In the genomic region with DNA sequence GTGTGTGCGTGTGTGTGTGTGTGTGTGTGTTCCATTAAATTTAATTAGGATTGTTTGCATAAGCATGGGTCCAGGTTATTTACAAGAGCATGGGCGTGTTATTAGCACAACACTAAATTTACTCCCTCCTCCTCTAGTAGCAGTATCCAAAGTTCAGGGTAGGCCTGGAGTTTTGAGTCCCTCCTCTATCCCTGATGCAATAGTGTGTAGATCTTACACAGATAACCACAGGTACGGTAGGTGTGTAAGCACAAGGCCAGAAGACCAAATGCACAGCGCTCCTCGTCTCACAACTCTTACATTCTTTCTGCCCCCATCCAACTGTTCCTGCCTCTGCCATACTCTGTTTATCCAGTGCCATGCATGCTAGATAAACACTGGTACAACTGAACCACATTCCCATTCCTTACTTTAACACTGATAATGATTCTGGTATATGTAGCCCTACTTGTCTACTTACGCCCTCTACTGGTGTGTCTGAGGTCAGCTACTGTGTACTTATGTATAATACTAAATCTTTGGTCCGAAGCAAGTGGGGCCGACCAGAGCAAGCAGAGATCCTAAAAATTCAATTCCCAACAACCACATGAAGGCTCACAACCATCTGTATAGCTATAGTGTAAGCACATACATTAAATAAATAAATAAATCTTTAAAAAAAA, we compare ENCODE assay signal across 8 mouse cellular contexts. TPM values are rescaled to one million over a fixed set of nuclear protein-coding genes. Genes with fewer than 3 reads are reported as not detected.
DNase-seq lines count a peak whose midpoint lies in the region; ATAC-seq and TF ChIP-seq lines count a peak whose summit lies in the region.

No protein-coding gene starts in this region.

- H3K9ac ChIP-seq in lung, embryonic 14.5 days, result 0 out of 2 replicates have a peak overlapping the region, but pooled peaks have one; percentile 98
- H3K9ac ChIP-seq in hindbrain, embryonic 13.5 days, result no peak overlapping the region
- H3K9ac ChIP-seq in midbrain, embryonic 16.5 days (ENCODE audit: low read depth, low read length), result no peak overlapping the region

- no peaks in the 10 kb centered on the region for H3K9me3 ChIP-seq in lung, embryonic 14.5 days (ENCODE audit: low read depth, low read length)
- H3K9me3 ChIP-seq in hindbrain, embryonic 13.5 days, result no peaks in the 10 kb centered on the region
- no peaks in the 10 kb centered on the region for H3K9me3 ChIP-seq in midbrain, embryonic 16.5 days (replicated peaks; ENCODE audit: control insufficient read depth, low read length, poor library complexity, severe bottlenecking)

- WGBS in lung, embryonic 14.5 days, result 80% methylated on average over 8 of the region's 8 CpGs
- WGBS in hindbrain, embryonic 13.5 days, result 88% methylated on average over 8 of the region's 8 CpGs
- 86% methylated on average over 8 of the region's 8 CpGs for WGBS in midbrain, embryonic 16.5 days

- peaks cover 12% of the 10 kb centered on the region for H3K4me1 ChIP-seq in lung, embryonic 14.5 days (ENCODE audit: insufficient read depth)
- H3K4me1 ChIP-seq in brown adipose tissue, adult 24 weeks (ENCODE audit: control insufficient read depth, insufficient read depth, insufficient read length, low read length), result no peaks in the 10 kb centered on the region
- peaks cover 18% of the 10 kb centered on the region for H3K4me1 ChIP-seq in hindbrain, embryonic 13.5 days (replicated peaks)
- peaks cover 20% of the 10 kb centered on the region for H3K4me1 ChIP-seq in midbrain, embryonic 16.5 days (ENCODE audit: control insufficient read depth, insufficient read depth, low read length)

- ATAC-seq in lung, embryonic 14.5 days (ENCODE audit: insufficient read depth), result no peak
- no peak for ATAC-seq in hindbrain, embryonic 13.5 days (ENCODE audit: low FRiP score)
- ATAC-seq in midbrain, embryonic 16.5 days, result no peak

- no peak overlapping the region for H3K27ac ChIP-seq in lung, embryonic 14.5 days (ENCODE audit: low read depth)
- H3K27ac ChIP-seq in brown adipose tissue, adult 24 weeks (replicated peaks; ENCODE audit: low read depth, low read length), result peak overlapping the region; percentile 93
- no peak overlapping the region for H3K27ac ChIP-seq in hindbrain, embryonic 13.5 days
- H3K27ac ChIP-seq in midbrain, embryonic 16.5 days (ENCODE audit: low read length), result no peak overlapping the region

- peak; percentile 42 for TF ChIP-seq CTCF in lung, embryonic 14.5 days (IDR thresholded peaks at IDR 0.05; ENCODE audit: low read depth)

- DNase-seq in lung, embryonic 14.5 days, result peak; percentile 35
- no peak for DNase-seq in lung, adult 18-20 months
- no peak for DNase-seq in c-Kit-positive CD71-positive TER-119-positive erythroid progenitor cells, embryonic 14.5 days (ENCODE audit: low spot score)
- DNase-seq in MN1 (ENCODE audit: low spot score), result no peak
- DNase-seq in layer of hippocampus, adult 9-11 months, result no peak

- H3K4me3 ChIP-seq in lung, embryonic 14.5 days (ENCODE audit: low read depth, low read length), result peak overlapping the region; percentile 99; the same call in 1 of the 2 replicates
- peak overlapping the region; percentile 45 for H3K4me3 ChIP-seq in brown adipose tissue, adult 24 weeks (ENCODE audit: insufficient read depth, low read depth, low read length)
- H3K4me3 ChIP-seq in hindbrain, embryonic 13.5 days, result peak overlapping the region; percentile 100; the same call in 1 of the 2 replicates
- H3K4me3 ChIP-seq in midbrain, embryonic 16.5 days (ENCODE audit: low read depth, low read length), result no peak overlapping the region

- H3K27me3 ChIP-seq in lung, embryonic 14.5 days (ENCODE audit: insufficient read depth, low read length), result no peaks in the 10 kb centered on the region
- H3K27me3 ChIP-seq in hindbrain, embryonic 13.5 days, result no peaks in the 10 kb centered on the region
- H3K27me3 ChIP-seq in midbrain, embryonic 16.5 days (ENCODE audit: control insufficient read depth, insufficient read depth, low read depth, low read length), result no peaks in the 10 kb centered on the region

- peak overlapping the region; percentile 94 for H3K4me2 ChIP-seq in lung, embryonic 14.5 days
- peak overlapping the region; percentile 84 for H3K4me2 ChIP-seq in hindbrain, embryonic 13.5 days
- peak overlapping the region; percentile 58; the same call in 1 of the 2 replicates for H3K4me2 ChIP-seq in midbrain, embryonic 16.5 days (ENCODE audit: low read length)

- H3K36me3 ChIP-seq in lung, embryonic 14.5 days (ENCODE audit: insufficient read depth), result peaks cover 34% of the 10 kb centered on the region
- peaks cover 29% of the 10 kb centered on the region for H3K36me3 ChIP-seq in hindbrain, embryonic 13.5 days
- peaks cover 3% of the 10 kb centered on the region for H3K36me3 ChIP-seq in midbrain, embryonic 16.5 days (ENCODE audit: control insufficient read depth, insufficient read depth, low read length)

RNA-seq across cellular contexts. Expression of a gene that starts 1.2 kb away (rescaled TPM):
- 0.63 and 0.95 TPM in 2 replicates for polyA plus RNA-seq in lung, embryonic 14.5 days (2014; fragmentation: Nextera tagmentation; extraction: Ambion mirVana)
- polyA plus RNA-seq in brown adipose tissue, adult 24 weeks (2012; ENCODE audit: insufficient read depth, insufficient read length, missing spikeins), result 16.1 and 30.4 TPM in 2 replicates
- 11.4 TPM in 2 replicates for polyA plus RNA-seq in hindbrain, embryonic 13.5 days (2015; fragmentation: Nextera tagmentation; extraction: Ambion mirVana)
- polyA plus RNA-seq in midbrain, embryonic 16.5 days (2015; fragmentation: Nextera tagmentation; extraction: Ambion mirVana), result 11.2 and 12.9 TPM in 2 replicates

RNA-seq across cellular contexts. Expression of a gene that starts 2.3 kb away (rescaled TPM):
- polyA plus RNA-seq in lung, embryonic 14.5 days (2014; fragmentation: Nextera tagmentation; extraction: Ambion mirVana), result 113 and 114 TPM in 2 replicates
- polyA plus RNA-seq in brown adipose tissue, adult 24 weeks (2012; ENCODE audit: insufficient read depth, insufficient read length, missing spikeins), result 295 and 304 TPM in 2 replicates
- polyA plus RNA-seq in hindbrain, embryonic 13.5 days (2015; fragmentation: Nextera tagmentation; extraction: Ambion mirVana), result 114 and 117 TPM in 2 replicates
- 89.2 and 96.1 TPM in 2 replicates for polyA plus RNA-seq in midbrain, embryonic 16.5 days (2015; fragmentation: Nextera tagmentation; extraction: Ambion mirVana)
